Mouse (Mus musculus): Measurements from ENCODE around the gene Olfr96.

The Olfr96 gene

DNA sequence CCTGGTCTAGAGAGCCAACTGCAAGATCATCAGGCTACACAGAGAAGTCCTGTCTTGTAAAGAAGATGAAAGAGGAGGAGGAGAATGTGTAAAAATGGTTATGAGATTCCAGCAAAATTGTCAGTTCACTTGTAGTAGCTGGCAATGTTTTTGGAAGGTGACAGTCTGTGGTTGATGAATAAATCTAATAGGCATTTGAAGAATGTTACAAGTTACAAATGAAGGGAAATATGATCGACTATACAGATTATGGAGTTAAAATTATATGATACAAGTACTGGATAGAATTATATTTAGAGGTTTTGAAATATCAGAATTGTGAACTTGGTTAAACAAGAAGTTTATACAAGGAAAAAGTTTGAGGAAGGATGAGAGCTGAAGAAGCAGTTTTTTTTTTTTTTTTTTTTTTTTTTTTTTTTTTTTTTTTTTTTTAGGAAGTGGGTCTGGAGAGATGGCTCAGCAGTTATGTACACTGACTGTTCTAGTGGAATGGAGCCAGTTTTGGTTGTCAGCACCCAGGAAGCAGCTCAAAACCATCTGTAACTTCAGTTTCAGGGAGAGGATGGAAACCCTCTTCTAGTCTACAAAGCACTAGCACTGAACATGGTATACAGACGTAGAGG lies 55.8 kb downstream of the Olfr96 start:
- DNase-seq, result no peak
